Mouse (Mus musculus) bone marrow, adult 2 months (tissue): ENCODE measurements around the gene Agk. TPM values are rescaled to one million over a fixed set of nuclear protein-coding genes. Genes with fewer than 3 reads are reported as not detected.

Experiments used
- H3K27ac ChIP-seq: fragments of 200-500 bp; 2 replicates; pipeline ENCODE4 v1.5.1; 2012; ENCODE audit warnings: low read depth, mild to moderate bottlenecking, control low read depth, inconsistent platforms, low read length; ENCODE audit not compliant: control insufficient read depth, poor library complexity, insufficient read depth
- H3K4me1 ChIP-seq: fragments of 200-500 bp; 2 replicates; pipeline ENCODE4 v1.6.1; 2011; ENCODE audit warnings: low read length; ENCODE audit not compliant: control insufficient read depth, insufficient read depth
- H3K4me3 ChIP-seq: fragments of 200-500 bp; replicated peaks from 2 replicates; pipeline ENCODE3; 2011; ENCODE audit warnings: mild to moderate bottlenecking, low read depth, low read length, control low read depth; ENCODE audit not compliant: control insufficient read depth
- CTCF ChIP-seq: fragments of 200-500 bp; IDR thresholded peaks from 2 replicates; pipeline ENCODE4 v1.5.1; 2011; ENCODE audit warnings: low read length, control low read depth; ENCODE audit not compliant: control insufficient read depth, insufficient read depth
- POLR2A ChIP-seq: fragments of 200-500 bp; IDR thresholded peaks from 2 replicates; pipeline ENCODE4 v1.6.1; 2011; ENCODE audit warnings: low read depth, mild to moderate bottlenecking, control low read depth, low read length, borderline replicate concordance; ENCODE audit not compliant: control insufficient read depth
- WGBS: fragments of 180-500 bp; shearing (Covaris S2); methylation state at CpG from one replicate; pipeline ENCODE4 v1.1.7; 2018; 5-methylcytosine and 5-hydroxymethylcytosine counted together
- polyA plus RNA-seq: library from polyadenylated mRNA; stranded (reverse); fragments of >200 nt; gene quantifications from 2 replicates; pipeline ENCODE4 v1.2.4, GENCODE M21; 2011; ENCODE audit warnings: low replicate concordance; ENCODE audit not compliant: missing spikeins, insufficient read depth, insufficient read length

Gene Agk
- polyA plus RNA-seq, 1 experiment, result 3.5 TPM

GRCm38 (mm10) chr6:40346959-40347771 lies 22.2 kb downstream of the Agk start:
- TF ChIP-seq POLR2A, result no peak
- no peak for TF ChIP-seq CTCF
- WGBS, result 74% methylated on average over 10 of the region's 10 CpGs
- Histone ChIP-seq H3K4me1 (no peaks in the 10 kb centered on the region), H3K4me3 (no peak overlapping the region), H3K27ac (no peak overlapping the region)

- TF ChIP-seq POLR2A (no peak), CTCF (no peak)
- WGBS, result 85% methylated on average over 1 of the region's 1 CpGs
- no peak overlapping the region for H3K4me3 ChIP-seq
- no peaks in the 10 kb centered on the region for H3K4me1 ChIP-seq
- no peak overlapping the region for H3K27ac ChIP-seq
Measured at GRCm38 (mm10) chr6:40347772-40348111, 22.8 kb downstream of the Agk start.

- Histone ChIP-seq H3K4me3 (no peak overlapping the region), H3K27ac (no peak overlapping the region), H3K4me1 (no peaks in the 10 kb centered on the region)
- no peak for TF ChIP-seq CTCF
- TF ChIP-seq POLR2A, result no peak
Measured at GRCm38 (mm10) chr6:40350041-40350440, 25.1 kb downstream of the Agk start.

- H3K4me3 ChIP-seq, result no peak overlapping the region
- TF ChIP-seq POLR2A, result no peak
- TF ChIP-seq CTCF, result no peak
- no peak overlapping the region for H3K27ac ChIP-seq
- H3K4me1 ChIP-seq, result no peaks in the 10 kb centered on the region
Measured at GRCm38 (mm10) chr6:40350856-40351255, 25.9 kb downstream of the Agk start.

GRCm38 (mm10) chr6:40353360-40353759 lies 28.4 kb downstream of the Agk start:
- WGBS, result 88% methylated on average over 7 of the region's 7 CpGs
- Histone ChIP-seq H3K27ac (no peak overlapping the region), H3K4me1 (no peaks in the 10 kb centered on the region), H3K4me3 (no peak overlapping the region)
- TF ChIP-seq CTCF (no peak), POLR2A (no peak)

- Histone ChIP-seq H3K4me3 (no peak overlapping the region), H3K4me1 (no peaks in the 10 kb centered on the region), H3K27ac (no peak overlapping the region)
- WGBS, result 87% methylated on average over 6 of the region's 6 CpGs
- TF ChIP-seq POLR2A (no peak), CTCF (no peak)
Measured at GRCm38 (mm10) chr6:40371031-40371430, 46.1 kb downstream of the Agk start.

GRCm38 (mm10) chr6:40380181-40380580 lies 55.2 kb downstream of the Agk start:
- Histone ChIP-seq H3K4me3 (no peak overlapping the region), H3K27ac (no peak overlapping the region), H3K4me1 (no peaks in the 10 kb centered on the region)
- WGBS, result 79% methylated on average over 3 of the region's 3 CpGs
- TF ChIP-seq POLR2A (no peak), CTCF (no peak)

- no peaks in the 10 kb centered on the region for H3K4me1 ChIP-seq
- H3K4me3 ChIP-seq, result no peak overlapping the region
- WGBS, result 88% methylated on average over 4 of the region's 4 CpGs
- no peak for TF ChIP-seq POLR2A
- TF ChIP-seq CTCF, result no peak
- H3K27ac ChIP-seq, result no peak overlapping the region
Measured at GRCm38 (mm10) chr6:40381908-40382307, 56.9 kb downstream of the Agk start.

DNA sequence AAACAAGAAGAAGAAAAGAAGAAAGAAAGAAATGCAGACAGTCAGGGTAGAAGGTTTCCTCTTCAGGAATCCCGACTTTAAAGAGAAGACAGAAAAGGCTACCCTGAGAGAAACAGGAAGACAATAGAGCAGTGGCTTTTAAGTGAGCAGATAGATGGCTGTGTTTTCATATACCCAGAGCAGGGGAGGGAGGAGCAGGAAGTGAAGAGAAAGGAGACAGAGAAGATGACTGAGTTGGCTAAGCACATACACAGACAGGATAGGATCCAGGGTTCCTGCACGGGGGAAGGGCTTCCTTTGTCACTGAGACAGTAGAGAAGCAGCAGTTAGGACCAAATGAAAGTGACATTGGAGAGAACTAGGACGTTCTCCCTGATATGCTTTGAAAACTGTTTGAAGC lies 60.7 kb downstream of the Agk start:
- 51% methylated on average over 3 of the region's 3 CpGs for WGBS
- Histone ChIP-seq H3K4me1 (no peaks in the 10 kb centered on the region), H3K4me3 (no peak overlapping the region), H3K27ac (no peak overlapping the region)
- no peak for TF ChIP-seq POLR2A
- no peak for TF ChIP-seq CTCF
